Mouse (Mus musculus): ENCODE results near the gene Exoc6. TPM values are rescaled to one million over a fixed set of nuclear protein-coding genes. Genes with fewer than 3 reads are reported as not detected.

The Exoc6 gene
- polyA plus RNA-seq, 1 experiment from 2014 or later = 18.9 TPM

DNA sequence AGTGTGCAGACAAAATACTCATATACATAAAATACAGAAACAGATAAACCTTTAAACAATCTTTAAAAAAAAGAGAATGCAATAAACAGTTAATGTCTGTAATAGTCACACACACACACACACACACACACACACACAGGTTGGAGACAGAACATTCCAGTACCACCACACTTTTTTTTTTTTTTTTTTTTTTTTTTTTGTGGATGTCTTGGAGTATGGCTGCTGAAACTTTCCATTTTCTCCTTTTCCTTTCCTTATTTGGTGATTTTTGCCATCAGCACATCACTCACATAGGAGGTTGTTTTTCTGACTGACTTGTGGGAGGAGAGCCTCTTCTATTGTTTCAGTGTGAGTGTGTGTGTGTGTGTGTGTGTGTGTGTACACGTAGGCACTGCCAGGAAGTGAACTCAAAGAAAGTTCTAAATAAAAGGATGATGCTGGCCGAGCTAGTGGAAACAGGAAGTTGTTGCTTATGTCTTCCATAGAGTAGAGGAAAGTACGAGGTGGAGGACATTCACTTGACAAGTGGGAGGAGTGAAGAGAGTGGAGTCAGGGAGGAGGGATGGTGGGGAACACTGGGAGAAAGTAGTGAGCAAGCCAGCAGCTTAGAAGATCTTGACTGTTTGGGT lies 15.4 kb upstream of the Exoc6 start:
- DNase-seq (no peak), ATAC-seq (peak; percentile 21)
- Histone ChIP-seq H3K9me3 (ENCODE audit: low read length) (no peaks in the 10 kb centered on the region), H3K4me1 (ENCODE audit: insufficient read depth) (0 out of 2 replicates have a peak, but pooled peaks cover 5% of the 10 kb centered on the region), H3K27ac (ENCODE audit: low read depth) (no peak overlapping the region), H3K4me3 (ENCODE audit: low read depth, low read length) (no peak overlapping the region), H3K36me3 (replicated peaks; ENCODE audit: insufficient read depth, low read length) (no peaks in the 10 kb centered on the region), H3K9ac (replicated peaks) (no peak overlapping the region), H3K27me3 (ENCODE audit: insufficient read depth, low read length) (no peaks in the 10 kb centered on the region), H3K4me2 (ENCODE audit: low read depth, low read length) (no peak overlapping the region)
- 24% methylated on average over 3 of the region's 3 CpGs for WGBS (ENCODE audit: insufficient replicate concordance)
- TF ChIP-seq EP300 (IDR thresholded peaks at IDR 0.05; ENCODE audit: low read depth) (peak; percentile 21; the same call in 1 of the 2 replicates), CTCF (IDR thresholded peaks at IDR 0.05; ENCODE audit: low read depth) (no peak)

DNA sequence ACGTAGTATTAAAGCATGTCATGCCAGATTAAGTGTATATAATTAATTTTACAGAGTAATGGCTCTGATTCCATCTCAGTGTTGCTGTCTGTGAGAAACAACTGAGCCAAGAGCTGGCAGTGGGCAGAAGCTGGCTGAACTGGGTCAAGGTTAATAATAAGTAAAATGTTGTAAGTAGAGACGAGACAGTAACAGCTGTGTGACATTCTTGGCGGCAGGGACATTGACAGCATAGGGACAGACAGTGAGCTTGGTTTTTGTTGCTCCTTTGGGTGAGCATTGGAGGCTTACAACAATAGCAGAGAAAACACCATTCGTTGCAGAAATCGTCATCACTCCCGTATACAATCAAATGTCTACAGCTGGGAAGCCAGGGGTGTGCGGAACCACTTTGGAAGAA lies 13.8 kb upstream of the Exoc6 start:
- no peak overlapping the region for H3K4me3 ChIP-seq (ENCODE audit: low read depth, low read length)
- H3K36me3 ChIP-seq (replicated peaks; ENCODE audit: insufficient read depth, low read length) = no peaks in the 10 kb centered on the region
- H3K27ac ChIP-seq (ENCODE audit: low read depth) = no peak overlapping the region
- no peak overlapping the region for H3K4me2 ChIP-seq (ENCODE audit: low read depth, low read length)
- ATAC-seq (no peak), DNase-seq (no peak)
- no peaks in the 10 kb centered on the region for H3K9me3 ChIP-seq (ENCODE audit: low read length)
- H3K9ac ChIP-seq (replicated peaks) = no peak overlapping the region
- TF ChIP-seq EP300 (IDR thresholded peaks at IDR 0.05; ENCODE audit: low read depth) = no peak
- no peak for TF ChIP-seq CTCF (IDR thresholded peaks at IDR 0.05; ENCODE audit: low read depth)
- WGBS (ENCODE audit: insufficient replicate concordance) = 80% methylated on average over 7 of the region's 7 CpGs
- peaks cover 9% of the 10 kb centered on the region; the same call in 1 of the 2 replicates for H3K4me1 ChIP-seq (ENCODE audit: insufficient read depth)
- no peaks in the 10 kb centered on the region for H3K27me3 ChIP-seq (ENCODE audit: insufficient read depth, low read length)

DNA sequence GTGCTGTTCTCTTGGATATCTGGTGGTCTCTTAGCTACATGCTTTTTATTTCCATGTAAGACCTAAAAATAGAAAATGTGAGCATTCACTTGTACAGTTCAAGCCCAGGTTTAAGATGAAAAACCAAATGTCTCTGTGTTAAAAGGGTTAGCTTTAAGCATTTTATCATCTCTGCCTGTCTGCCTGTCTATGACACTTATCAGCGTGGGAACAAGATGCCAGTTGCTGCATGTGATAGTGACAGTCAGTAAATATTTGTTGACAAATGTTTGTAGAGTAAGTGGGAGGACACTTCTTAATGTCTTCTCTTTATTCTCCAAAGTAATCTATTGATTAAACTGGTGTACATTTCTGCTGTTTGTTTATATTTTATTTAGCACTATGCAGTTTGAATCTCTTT lies 12.5 kb upstream of the Exoc6 start:
- no peaks in the 10 kb centered on the region for H3K36me3 ChIP-seq (replicated peaks; ENCODE audit: insufficient read depth, low read length)
- peaks cover 9% of the 10 kb centered on the region; the same call in 1 of the 2 replicates for H3K4me1 ChIP-seq (ENCODE audit: insufficient read depth)
- DNase-seq = no peak
- 34% methylated on average over 1 of the region's 1 CpGs for WGBS (ENCODE audit: insufficient replicate concordance)
- H3K27ac ChIP-seq (ENCODE audit: low read depth) = no peak overlapping the region
- H3K27me3 ChIP-seq (ENCODE audit: insufficient read depth, low read length) = no peaks in the 10 kb centered on the region
- no peak overlapping the region for H3K4me2 ChIP-seq (ENCODE audit: low read depth, low read length)
- TF ChIP-seq EP300 (IDR thresholded peaks at IDR 0.05; ENCODE audit: low read depth) = peak; percentile 76; the same call in 1 of the 2 replicates
- no peak for TF ChIP-seq CTCF (IDR thresholded peaks at IDR 0.05; ENCODE audit: low read depth)
- no peaks in the 10 kb centered on the region for H3K9me3 ChIP-seq (ENCODE audit: low read length)
- no peak for ATAC-seq
- H3K4me3 ChIP-seq (ENCODE audit: low read depth, low read length) = no peak overlapping the region
- H3K9ac ChIP-seq (replicated peaks) = no peak overlapping the region

DNA sequence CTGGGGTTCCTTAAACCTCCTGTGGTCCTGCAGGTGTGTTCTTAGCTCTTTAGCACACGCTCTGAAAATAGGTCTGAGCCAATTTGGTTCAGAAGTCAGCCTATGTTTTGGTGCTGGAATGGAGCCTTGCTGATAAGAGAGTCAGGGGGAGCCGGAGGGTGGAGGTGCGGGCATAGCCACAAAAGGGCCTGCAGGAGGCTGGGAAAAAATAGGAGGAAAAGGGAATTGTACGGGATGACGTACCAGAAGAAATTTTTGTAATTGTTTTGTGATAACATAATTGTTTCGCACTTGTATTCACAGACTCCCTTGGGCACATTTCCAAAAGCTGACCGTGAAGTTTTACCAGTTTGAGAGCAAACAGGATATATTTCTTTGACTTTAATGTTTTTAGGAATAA lies 10.0 kb upstream of the Exoc6 start:
- Histone ChIP-seq H3K36me3 (replicated peaks; ENCODE audit: insufficient read depth, low read length) (no peaks in the 10 kb centered on the region), H3K4me1 (ENCODE audit: insufficient read depth) (peaks cover 13% of the 10 kb centered on the region), H3K9ac (replicated peaks) (no peak overlapping the region; the same call in 1 of the 2 replicates), H3K27me3 (ENCODE audit: insufficient read depth, low read length) (no peaks in the 10 kb centered on the region), H3K4me3 (ENCODE audit: low read depth, low read length) (no peak overlapping the region), H3K9me3 (ENCODE audit: low read length) (no peaks in the 10 kb centered on the region), H3K27ac (ENCODE audit: low read depth) (no peak overlapping the region), H3K4me2 (ENCODE audit: low read depth, low read length) (no peak overlapping the region)
- TF ChIP-seq CTCF (IDR thresholded peaks at IDR 0.05; ENCODE audit: low read depth) = no peak
- no peak for TF ChIP-seq EP300 (IDR thresholded peaks at IDR 0.05; ENCODE audit: low read depth)
- DNase-seq = no peak
- no peak for ATAC-seq
- 54% methylated on average over 7 of the region's 7 CpGs for WGBS (ENCODE audit: insufficient replicate concordance)

DNA sequence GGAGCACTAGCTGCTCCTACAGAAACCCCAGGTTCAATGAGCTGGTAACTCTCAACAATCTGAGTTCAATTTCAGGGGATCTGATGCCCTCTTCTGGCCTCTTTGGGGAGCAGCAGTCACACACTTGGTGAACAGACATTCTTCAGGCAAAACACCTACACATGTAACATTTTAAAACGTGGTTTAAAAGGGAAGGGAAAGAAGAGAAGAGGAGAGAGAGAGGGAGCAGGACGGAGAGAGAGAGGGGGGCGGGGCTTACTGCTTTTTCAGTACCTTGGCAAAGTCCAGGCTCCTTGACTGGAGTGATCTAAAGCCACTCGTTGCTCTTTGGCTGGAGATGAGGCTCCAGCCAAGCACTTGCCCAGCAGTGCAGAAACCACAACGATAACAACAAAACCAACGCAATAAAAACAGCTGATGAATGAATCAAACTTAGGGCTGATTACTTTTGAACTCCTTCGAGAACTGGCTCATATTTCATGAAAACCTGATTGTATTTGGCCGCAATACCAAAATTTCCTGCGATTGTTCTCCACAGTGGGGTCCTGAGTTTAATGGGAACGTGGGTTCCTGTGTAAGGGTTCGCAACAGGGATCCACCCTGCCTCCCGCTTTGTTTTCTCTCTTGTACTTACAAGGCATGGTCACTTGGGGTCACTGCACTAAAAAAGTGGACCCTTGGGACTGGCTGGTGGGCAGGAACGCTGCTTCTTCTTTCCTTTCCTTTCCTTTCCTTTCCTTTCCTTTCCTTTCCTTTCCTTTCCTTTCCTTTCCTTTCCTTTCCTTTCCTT lies 6.5 kb upstream of the Exoc6 start:
- 34% methylated on average over 13 of the region's 13 CpGs for WGBS (ENCODE audit: insufficient replicate concordance)
- ATAC-seq (peak; percentile 56; the same call in 1 of the 2 replicates), DNase-seq (peak; percentile 47)
- Histone ChIP-seq H3K4me2 (ENCODE audit: low read depth, low read length) (peak overlapping the region; percentile 58), H3K27me3 (ENCODE audit: insufficient read depth, low read length) (no peaks in the 10 kb centered on the region), H3K9me3 (ENCODE audit: low read length) (no peaks in the 10 kb centered on the region), H3K9ac (replicated peaks) (0 out of 2 replicates have a peak overlapping the region, but pooled peaks have one; percentile 17), H3K4me1 (ENCODE audit: insufficient read depth) (peaks cover 17% of the 10 kb centered on the region), H3K27ac (ENCODE audit: low read depth) (no peak overlapping the region), H3K4me3 (ENCODE audit: low read depth, low read length) (peak overlapping the region; percentile 11), H3K36me3 (replicated peaks; ENCODE audit: insufficient read depth, low read length) (no peaks in the 10 kb centered on the region)
- TF ChIP-seq CTCF (IDR thresholded peaks at IDR 0.05; ENCODE audit: low read depth) (peak; percentile 76), EP300 (IDR thresholded peaks at IDR 0.05; ENCODE audit: low read depth) (no peak)

DNA sequence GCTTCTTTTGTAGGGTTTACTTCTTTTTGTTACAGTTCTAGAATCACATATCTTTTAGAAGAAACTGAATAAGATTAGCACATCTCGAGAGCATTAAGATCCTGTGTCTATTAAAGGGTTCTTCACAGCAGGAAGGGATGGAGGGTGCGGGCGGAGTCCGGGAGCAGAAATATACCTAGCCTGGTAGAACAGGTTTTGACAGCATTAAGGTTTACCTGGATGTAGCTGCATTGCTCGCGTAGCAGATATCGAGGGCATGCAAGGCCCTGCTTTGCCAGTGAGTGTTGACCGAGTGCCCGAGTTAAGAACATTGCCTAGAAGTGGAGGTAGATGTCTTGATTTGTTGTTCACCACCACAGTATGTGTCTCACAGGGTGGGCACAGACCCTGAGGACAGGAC lies 5.7 kb upstream of the Exoc6 start:
- H3K27ac ChIP-seq (ENCODE audit: low read depth) = no peak overlapping the region
- no peak overlapping the region for H3K4me3 ChIP-seq (ENCODE audit: low read depth, low read length)
- 93% methylated on average over 9 of the region's 9 CpGs for WGBS (ENCODE audit: insufficient replicate concordance)
- H3K4me2 ChIP-seq (ENCODE audit: low read depth, low read length) = no peak overlapping the region
- H3K36me3 ChIP-seq (replicated peaks; ENCODE audit: insufficient read depth, low read length) = no peaks in the 10 kb centered on the region
- H3K9me3 ChIP-seq (ENCODE audit: low read length) = no peaks in the 10 kb centered on the region
- H3K27me3 ChIP-seq (ENCODE audit: insufficient read depth, low read length) = no peaks in the 10 kb centered on the region
- TF ChIP-seq CTCF (IDR thresholded peaks at IDR 0.05; ENCODE audit: low read depth) (no peak), EP300 (IDR thresholded peaks at IDR 0.05; ENCODE audit: low read depth) (no peak)
- DNase-seq (no peak), ATAC-seq (no peak)
- H3K4me1 ChIP-seq (ENCODE audit: insufficient read depth) = peaks cover 18% of the 10 kb centered on the region
- H3K9ac ChIP-seq (replicated peaks) = no peak overlapping the region
